Mouse (Mus musculus): Measurements from ENCODE around the gene Foxn2.

The Foxn2 gene

GRCm38 (mm10) chr17:88531176-88531575, 90.7 kb downstream of the Foxn2 start:
- Histone ChIP-seq H3K27me3 (ENCODE audit: control insufficient read depth, insufficient read depth, low read length, poor library complexity, severe bottlenecking) (no peaks in the 10 kb centered on the region), H3K36me3 (ENCODE audit: control insufficient read depth, insufficient read depth, low read length, poor library complexity, severe bottlenecking) (no peaks in the 10 kb centered on the region)
- DNase-seq (ENCODE audit: low read depth, low spot score) = no peak

GRCm38 (mm10) chr17:88537842-88538430, 97.4 kb downstream of the Foxn2 start:
- no peaks in the 10 kb centered on the region for H3K36me3 ChIP-seq (ENCODE audit: control insufficient read depth, insufficient read depth, low read length, poor library complexity, severe bottlenecking)
- no peaks in the 10 kb centered on the region for H3K27me3 ChIP-seq (ENCODE audit: control insufficient read depth, insufficient read depth, low read length, poor library complexity, severe bottlenecking)
- DNase-seq (ENCODE audit: low read depth, low spot score) = no peak

Measured in splenic B cell, adult 2 months (primary cell).